Mouse (Mus musculus) megakaryocyte, adult 5-6 weeks (primary cell): Measurements from ENCODE around the gene Gnpnat1. TPM values are rescaled to one million over a fixed set of nuclear protein-coding genes. Genes with fewer than 3 reads are reported as not detected.
"Not testable (repeated sequence)": the region's sequence is repeated elsewhere in the genome, so short reads cannot be mapped to it uniquely, and the experiment has no call there.

ENCODE experiments used
- ATAC-seq: 2 replicates; pipeline ENCODE4 v1.8.0; 2016; ENCODE audit warnings: mild to moderate bottlenecking, inconsistent platforms; ENCODE audit not compliant: poor library complexity, severe bottlenecking
- total RNA-seq, 2 experiments: library from RNA; stranded (forward) in 1 of 2; stranded (reverse) in 1 of 2; fragments of 153-499, 151-499 nt in 1 of 2; fragments of 221-1000, 200-1000 nt in 1 of 2; gene quantifications; 2 replicates each; pipeline versions ENCODE4 v1.2.3 to v1.2.4; 2015 to 2017

The Gnpnat1 gene
- total RNA-seq (2015) (15.5 and 18.5 TPM in 2 replicates), total RNA-seq (2017) (12.1 and 13.9 TPM in 2 replicates)

DNA sequence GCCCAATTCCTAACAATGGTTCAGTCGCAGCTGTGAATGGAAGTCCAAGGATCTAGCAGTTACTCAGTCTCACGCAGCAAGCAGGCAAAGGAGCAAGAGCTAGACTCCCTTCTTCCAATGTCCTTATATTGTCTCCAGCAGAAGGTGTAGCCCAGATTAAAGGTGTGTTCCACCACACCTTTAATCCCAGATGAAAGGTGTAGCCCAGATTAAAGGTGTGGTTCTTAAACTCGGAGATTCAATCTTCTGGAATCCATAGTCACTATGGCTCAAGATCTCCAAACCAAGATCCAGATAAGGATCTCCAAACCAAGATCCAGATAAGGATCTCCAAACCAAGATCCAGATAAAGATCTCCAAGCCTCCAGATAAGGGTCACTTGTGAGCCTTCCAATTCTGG, at the start of gene Gnpnat1:
TSS of gene Gnpnat1 (minus strand) at position 101 of the 400 bp plus-strand sequence.
- not testable (repeated sequence) for ATAC-seq

DNA sequence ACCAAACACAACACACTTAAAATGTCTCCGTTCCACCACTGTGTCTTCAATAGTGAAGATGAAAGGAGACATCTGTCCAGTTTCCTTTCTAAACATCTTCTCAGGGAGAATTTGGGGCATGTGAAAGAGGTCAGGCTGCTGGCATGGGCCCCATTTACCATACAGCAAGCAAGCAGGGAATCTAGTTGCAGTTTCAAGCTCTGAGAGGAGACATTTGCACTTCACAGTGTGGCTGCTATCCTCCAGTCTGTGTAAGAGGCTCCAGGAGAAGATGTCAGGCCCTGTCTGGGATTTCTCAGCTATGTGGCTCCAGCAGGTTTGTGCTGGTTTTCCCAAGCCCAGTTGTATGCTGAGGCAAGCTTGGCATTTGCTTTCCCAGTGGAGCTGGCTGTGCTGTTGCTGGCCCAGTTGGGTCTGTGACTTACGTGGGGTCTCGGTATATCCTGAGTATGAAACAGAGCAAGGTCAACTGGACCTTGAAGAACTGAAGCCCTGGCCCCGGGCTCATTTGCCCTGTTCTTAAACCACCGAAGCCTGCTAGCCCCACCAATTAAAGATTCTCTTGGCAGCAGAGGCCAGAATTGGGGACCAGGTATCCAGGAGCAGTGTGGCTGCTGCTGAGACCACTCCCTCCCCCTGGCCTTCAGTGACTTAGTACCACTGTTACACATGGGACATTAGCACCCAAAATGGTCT, 49.0 kb upstream of the Gnpnat1 start:
- no peak for ATAC-seq

DNA sequence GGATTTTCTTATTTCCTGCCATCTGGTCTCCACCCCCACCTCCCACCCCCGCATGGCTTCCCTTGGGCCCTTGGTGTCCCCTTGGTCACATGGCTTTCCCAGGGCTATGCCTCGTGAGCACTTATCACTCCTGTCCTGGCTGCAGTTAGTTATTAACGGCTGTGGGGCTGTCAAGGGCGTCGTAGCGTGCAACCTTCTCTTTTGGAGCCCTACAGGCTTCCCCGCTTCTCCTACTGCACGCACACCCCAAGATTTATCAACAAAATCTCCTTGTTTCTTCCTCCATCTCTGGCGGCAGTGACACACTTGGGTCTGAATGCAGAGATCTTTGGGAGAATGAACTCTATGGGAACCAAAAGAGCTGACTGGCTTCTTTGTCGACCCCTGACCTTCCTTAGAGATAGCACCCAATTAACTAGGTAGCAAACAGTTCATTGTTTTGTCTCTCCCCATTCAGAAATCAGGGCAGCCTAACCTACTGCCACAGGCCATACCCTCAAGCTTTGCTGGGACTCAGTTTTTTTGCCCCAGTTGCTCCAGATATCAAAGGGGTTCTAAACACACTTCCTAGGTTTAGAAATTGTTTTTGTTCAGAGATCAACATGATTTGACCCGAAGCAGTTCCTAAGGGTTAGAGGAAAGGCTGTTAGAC, 48.3 kb upstream of the Gnpnat1 start:
- no peak for ATAC-seq

DNA sequence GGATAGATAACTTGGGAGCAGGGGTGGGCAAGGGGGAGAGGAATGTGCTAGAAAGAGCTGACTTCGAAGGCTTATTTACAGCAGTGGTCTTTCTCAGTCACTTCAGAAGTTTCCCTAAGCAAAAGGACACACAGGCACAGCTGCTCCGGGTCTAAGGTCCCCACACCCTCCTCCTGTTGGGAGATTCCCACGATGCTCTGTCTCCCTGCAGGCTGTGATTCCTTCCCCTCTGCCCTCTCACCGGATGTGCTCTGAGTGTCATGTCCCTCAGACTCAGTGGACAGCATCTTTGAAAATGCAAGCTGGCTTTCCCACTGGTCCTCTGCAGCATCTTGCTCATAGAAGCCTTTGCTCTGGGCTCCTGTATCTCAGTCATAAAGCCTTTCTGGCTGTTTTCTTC, 47.4 kb upstream of the Gnpnat1 start:
- no peak for ATAC-seq

DNA sequence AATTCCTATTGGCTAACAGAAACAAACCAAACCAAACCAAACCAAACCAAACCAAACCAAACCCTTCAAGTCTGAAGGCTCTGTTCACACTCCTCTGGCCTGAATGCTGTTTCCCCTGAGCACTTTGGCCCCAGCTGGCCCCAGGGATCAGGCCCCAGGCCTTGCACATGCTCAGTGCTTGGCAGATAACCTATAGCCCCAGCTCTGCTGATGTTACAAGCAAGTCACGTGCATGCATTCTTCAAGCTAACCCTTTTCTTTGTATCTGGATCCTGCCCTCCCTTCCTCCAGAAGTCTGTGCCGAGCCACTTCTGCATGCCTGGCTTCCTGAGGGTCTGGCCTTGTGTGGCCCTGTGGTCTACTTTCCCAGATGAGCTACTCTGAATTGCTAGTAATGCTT, 46.4 kb upstream of the Gnpnat1 start:
- ATAC-seq: no peak

DNA sequence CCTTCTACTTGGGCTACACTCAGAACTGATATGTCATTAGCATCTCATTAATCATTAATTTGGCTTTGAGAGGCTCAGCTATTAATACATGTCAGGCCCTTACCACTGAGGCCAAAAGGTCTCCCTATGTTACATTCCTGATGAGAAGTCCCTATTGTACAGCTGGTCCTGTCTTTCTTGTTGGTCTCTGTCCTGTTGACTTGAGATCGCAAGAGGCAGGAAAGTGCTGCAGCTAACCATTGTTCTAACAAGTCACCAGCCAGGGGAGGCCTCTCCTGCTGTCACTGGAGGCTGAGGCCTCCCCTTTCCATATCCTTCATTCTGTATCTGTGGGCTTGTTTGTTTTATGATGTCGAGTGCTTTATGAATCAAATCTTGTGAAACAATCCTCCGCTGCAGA, 42.1 kb upstream of the Gnpnat1 start:
- ATAC-seq: no peak

DNA sequence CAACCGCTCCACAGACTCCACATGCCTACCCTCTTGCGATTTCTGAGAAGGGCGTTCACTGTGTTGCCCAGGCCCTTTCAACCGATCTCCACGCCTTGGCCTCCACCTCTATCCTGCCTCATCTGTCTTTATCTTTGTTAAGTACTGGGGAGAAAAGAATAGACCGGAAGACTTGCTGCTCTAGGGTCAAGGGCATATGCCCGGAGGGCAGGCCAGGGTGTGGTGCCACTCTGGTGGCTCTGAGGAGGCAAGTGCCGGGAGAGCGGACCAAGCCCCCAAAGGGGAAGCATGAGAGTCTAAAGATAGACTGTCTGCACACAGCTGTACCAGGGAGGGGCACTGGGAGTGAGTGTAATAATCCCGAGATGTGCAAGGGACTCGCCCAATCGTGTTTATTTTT, 40.7 kb upstream of the Gnpnat1 start:
- ATAC-seq: no peak

DNA sequence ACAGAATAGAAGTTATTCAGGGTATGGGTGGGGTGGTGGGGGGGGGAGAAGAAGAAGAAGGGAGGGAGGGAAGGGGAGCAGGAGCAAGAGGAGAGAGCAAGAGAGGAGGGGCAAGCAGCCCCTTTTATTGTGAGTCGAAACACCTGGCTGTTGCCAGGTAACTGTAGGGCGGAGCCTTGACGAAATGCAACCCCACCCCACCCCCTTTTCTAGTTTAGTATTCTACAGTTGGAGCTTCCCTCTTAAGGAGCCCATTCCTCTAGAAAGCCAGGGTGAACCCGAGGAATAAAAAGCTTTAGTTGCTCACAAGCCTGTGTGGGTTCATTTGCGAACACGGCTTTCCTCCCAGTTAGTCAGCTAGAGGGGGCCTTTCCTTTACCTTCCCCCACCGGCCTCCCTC, 40.2 kb upstream of the Gnpnat1 start:
- no peak for ATAC-seq

DNA sequence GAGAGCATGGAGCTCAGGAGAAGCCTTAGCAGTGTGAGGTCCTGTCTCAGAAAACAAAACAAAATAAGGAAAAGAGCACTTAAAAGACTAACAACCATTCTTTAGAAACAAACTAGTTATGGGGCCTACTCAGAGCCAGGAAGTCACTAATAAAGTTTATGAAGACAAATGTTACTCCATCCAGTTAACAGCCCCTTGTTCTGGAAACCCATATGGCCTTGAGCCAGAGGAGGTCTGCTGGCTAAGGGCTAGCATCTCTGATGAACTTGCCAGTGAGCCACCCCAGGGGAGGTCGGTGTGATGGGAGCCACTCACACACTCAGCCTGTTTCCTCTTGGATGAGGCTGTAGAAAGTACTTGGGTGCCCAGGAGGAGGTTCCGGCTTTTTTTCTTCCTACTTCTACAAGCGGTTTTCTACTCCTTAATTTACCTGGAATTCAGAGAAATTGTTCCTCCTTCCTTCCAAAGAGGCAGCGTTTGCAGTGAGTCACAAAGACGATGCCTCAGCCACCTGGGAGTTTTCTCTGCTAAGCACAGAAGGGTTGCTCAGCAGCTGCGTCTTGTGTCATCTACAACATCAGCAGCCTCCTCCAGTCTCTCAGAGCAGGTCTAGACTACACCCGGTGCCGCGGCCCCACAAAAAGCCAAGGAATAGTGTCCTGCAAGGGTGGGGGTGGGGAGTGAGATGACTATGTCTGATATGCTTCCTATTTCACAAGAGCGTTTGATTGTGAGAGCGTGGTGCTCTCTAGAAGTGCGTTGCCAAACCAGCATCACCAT, 38.3 kb upstream of the Gnpnat1 start:
- no peak for ATAC-seq

DNA sequence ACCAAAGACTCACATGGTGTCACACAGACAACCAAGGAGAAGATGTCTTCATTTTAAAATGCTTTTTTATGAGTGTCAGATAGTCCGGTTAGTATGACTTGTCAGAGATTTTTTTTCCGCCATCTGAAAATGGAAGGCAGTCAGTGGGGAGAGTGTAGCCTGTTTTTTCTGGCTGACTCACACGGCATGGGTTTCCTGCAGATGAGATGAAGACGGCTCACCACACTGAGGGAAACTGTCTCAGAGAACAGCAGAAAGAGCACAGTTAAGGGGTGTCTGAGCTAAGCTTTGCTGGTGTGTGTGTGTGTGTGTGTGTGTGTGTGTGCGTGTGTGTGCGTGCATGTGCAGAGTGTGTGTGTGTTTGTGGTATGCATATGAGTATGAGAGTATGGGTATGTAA, 36.6 kb upstream of the Gnpnat1 start:
- ATAC-seq: no peak

DNA sequence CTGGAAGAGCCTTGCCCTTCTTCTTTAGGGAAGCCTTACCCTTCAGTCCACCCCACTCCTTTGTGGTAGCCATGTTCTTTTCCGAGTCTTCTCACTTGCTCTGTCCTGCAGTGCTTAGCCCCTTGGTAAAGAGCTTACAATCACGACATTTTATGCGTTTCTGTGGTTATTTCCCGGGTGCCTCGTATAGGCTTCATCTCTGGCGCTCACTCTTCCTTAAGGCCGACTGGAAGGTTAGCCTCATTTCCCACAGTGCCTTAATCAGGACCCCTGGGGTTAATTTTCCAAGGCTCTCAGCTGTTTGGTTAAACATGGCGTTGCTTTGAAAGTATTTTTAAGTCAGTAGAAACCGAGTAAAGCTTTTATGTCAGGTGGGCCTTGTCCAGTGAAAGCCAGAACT, 34.7 kb upstream of the Gnpnat1 start:
- ATAC-seq: no peak

DNA sequence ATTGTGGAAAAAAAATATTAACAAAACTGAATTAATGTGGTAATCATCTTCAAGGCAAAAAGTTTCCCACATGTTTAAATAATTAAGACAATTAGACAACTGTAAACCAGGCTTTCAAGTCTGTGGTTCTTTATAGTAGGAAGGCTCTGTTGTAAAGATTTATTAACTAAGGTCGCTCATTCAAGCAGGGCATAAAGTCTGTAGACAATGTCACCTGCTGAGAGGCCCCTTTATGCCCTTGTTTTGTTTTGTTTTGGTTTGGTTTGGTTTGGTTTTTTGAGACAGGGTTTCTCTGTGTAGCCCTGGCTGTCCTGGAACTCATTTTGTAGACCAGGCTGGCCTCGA, 34.2 kb upstream of the Gnpnat1 start:
- no peak for ATAC-seq

DNA sequence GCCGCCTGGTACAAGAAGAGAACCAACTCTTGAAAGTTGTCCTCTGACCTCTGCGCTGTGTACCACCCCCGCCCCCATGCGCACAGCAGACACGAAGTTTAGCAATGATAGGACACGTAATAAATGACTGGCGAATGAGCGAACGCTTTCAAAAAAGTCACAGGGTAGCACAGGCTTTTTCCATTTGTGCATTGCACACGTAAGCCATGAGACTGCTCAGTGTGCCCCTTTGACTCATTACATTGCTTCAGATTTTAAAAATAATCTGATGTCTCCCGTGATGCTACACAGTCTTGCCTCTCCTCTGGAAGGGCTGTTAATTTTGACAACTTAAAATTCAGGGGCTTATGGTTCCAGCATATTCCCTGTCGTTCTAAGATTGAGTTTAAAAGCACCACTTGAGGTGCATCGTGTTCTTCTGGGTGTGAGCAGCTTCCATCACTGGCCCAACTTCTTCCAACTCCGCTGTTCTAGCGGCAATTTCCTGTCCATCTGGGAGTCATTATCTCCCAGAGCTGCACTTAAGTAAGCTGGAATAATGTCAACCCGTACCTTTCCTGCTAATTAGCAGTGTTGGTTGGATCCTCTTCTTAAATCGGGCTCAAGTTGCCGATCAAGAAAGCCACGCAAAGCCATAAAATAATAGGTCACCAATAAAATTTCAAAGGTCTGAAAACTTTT, 33.7 kb upstream of the Gnpnat1 start:
- ATAC-seq: no peak

DNA sequence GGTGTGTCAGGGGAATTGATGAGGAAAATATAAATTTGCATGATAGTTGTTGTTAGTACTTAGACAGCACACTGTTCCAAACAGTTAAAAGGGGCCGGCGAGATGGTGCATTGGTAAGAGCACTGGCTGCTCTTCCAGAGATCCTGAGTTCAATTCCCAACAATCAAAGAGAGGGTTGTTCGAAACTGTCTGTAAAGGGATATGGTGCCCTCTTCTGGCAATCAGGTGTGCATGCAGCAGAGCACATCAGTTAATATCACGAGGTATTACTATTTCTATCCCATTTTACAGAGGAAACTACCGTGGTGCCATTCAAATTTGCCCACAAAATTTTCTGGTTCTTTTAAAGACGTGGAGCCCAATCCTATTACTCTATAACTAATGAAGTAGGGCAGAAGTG, 29.5 kb upstream of the Gnpnat1 start:
- no peak for ATAC-seq

DNA sequence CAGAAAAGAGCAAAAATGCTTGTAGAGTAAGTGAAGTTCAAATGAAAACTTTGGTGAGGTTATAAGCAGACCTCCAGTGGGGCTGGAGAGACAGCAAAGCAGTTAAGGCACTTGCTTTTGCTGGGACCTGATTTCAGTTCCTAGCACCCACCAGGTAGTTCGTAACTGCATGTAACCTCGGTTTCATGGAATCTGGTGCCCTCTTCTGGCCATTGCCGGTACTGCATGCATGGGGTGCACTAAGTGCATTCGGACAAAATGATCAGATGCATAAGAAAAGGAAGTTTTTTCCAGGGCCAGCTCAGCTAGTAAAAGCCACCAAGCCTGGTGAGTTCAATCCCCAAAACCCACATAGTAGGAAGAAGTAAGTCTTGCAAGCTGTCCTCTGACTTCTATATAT, 27.3 kb upstream of the Gnpnat1 start:
- ATAC-seq: no peak

DNA sequence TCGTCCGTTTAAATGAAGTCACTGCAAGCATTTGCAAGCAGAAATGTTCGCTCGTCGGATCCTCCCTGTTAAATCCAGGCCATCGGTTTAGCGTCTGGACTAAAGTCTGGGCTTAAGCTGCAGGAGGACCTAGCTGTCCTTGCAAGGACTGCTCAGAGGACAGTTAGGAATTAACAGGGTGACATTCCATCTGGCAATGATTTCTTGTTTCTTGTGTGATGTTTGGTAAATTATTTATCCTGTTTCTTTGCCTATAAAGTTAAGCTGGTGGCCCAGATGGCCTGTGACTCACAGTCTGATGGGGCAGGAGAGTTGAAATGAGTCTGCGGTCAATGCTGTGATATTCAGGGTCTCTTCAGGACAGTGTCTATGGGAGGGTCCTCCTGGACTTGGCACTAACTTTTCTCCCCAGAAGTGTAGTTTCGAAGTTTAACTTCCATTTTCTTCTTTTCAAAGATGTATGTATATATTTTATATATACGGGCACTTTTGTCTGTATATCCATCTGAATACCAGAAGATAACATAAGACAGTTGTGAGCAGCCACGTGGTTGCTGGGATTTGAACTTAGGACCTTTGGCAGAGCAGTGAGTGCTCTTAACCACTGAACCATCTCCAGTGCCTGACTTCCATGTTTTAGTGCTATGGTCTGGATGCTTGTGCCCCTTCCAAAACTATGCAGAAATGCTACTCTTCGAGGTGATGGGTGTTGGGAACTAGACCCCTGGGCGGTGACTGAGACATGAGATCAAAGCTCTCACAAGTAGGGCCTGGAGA, 25.5 kb upstream of the Gnpnat1 start:
- no peak for ATAC-seq

DNA sequence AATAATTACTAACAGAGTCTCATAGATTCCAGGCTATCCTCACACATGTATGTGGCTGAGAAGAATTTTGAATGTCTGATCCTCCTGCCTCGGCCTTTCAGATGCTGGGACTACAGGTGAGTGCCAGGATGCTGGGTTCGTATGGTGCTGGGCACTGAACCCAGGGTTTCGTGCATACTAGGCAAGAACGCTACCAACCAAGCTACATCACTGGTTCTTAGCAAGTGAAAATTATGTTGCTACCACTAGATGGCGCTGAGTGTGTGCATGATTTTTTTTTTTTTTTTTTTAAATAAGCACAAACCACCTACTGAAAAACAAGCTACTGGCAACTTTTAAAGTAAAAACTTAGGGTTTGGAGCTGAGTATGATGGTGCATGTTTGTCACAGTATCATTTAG, 18.5 kb upstream of the Gnpnat1 start:
- ATAC-seq: peak; percentile 33; the same call in 1 of the 2 replicates

DNA sequence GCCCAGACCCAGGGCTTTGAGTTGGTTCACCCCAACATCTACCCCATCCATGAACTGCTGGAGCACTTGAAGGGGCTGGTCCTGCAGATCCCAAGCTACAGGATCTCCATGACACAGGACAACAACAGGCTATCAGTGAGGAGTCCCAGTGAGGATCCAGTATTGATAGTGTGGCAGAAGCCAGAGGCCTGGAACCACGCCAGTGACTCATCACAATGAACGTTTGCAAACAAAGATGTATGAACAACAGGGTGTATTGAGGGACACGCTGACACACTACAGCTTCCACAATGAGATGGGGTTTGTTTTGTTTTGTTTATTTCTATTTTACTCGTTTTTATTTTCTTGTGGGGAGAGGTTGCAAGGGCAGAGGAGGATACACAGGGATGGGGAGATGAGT, 17.7 kb upstream of the Gnpnat1 start:
- ATAC-seq: no peak

DNA sequence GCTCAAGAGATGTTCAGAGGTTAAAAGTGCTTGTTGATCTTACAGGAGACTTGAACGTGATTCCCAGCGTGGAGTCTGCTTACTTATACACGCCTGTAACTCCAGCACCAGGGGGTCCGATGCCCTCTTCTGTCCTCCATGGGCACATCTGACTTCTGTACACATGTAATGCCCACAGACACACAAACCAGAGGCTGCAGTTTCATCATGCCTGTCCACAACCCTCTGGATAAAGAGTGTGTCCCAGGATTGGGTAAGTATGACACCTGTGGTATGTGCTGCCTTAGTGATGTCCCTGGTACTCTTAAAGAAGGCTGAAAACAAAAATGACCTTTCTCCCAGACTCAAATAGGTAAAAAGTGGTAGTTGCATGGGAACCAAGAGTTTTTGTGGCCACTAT, 14.6 kb upstream of the Gnpnat1 start:
- ATAC-seq: no peak

DNA sequence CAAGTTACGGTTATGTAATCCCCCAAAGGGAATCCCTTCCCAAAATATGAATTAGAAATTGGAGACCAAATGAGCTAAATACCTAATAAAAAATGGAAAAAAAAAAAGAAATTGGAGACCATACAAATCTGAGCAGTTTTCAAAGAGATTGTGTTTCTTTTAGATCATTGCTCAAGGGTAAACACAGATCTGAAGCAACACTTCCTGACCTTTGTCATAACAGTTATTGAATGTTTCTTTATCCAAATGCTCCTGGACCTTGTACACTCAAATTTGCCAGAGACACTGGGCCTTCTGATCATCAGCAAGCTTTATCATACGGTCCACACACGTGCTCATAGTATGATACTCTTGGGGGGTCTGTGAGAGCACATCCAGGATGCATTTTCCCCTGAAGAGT, 13.8 kb upstream of the Gnpnat1 start:
- ATAC-seq: no peak

DNA sequence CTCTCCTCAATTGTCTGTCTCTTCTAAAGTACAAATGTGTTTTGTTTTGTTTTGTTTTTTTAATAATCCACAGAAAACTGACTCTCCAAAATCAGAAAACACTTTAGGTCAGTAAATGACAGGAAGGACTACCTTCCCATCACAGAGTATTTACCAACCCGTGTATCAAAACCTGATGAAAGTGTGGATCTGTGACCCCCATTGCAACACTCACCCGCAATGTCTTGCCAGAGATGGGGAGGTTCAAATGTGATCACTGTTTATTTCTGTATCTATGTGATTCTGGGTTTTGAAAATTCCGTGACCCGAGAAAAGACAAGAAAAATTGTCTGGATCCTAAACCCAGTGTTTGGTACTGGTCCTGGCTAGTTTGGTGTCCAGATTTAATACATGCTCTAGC, 11.6 kb upstream of the Gnpnat1 start:
- no peak for ATAC-seq
